Mouse (Mus musculus): Measurements from ENCODE around the gene Ppm1h.

- no peak for TF ChIP-seq RAD21 (IDR thresholded peaks at IDR 0.05; ENCODE audit: low read depth, low read length)
- no peak for TF ChIP-seq CHD2 (IDR thresholded peaks at IDR 0.05; ENCODE audit: low read length)
- no peak for TF ChIP-seq NELFE (IDR thresholded peaks at IDR 0.05; ENCODE audit: low read depth, low read length)
- no peak for TF ChIP-seq POLR2A (IDR thresholded peaks at IDR 0.05; ENCODE audit: low read depth, low read length)
These were observed 294.7 kb downstream of the Ppm1h start for GRCm38 (mm10) chr10:122973241-122973640.
